Mouse (Mus musculus): ENCODE measurements around the gene Map3k4. TPM values are rescaled to one million over a fixed set of nuclear protein-coding genes. Genes with fewer than 3 reads are reported as not detected.
"Not testable (repeated sequence)": the region's sequence is repeated elsewhere in the genome, so short reads cannot be mapped to it uniquely, and the experiment has no call there.

The Map3k4 gene
- polyA plus RNA-seq, 1 experiment from 2014 or later, result 63.0 TPM

DNA sequence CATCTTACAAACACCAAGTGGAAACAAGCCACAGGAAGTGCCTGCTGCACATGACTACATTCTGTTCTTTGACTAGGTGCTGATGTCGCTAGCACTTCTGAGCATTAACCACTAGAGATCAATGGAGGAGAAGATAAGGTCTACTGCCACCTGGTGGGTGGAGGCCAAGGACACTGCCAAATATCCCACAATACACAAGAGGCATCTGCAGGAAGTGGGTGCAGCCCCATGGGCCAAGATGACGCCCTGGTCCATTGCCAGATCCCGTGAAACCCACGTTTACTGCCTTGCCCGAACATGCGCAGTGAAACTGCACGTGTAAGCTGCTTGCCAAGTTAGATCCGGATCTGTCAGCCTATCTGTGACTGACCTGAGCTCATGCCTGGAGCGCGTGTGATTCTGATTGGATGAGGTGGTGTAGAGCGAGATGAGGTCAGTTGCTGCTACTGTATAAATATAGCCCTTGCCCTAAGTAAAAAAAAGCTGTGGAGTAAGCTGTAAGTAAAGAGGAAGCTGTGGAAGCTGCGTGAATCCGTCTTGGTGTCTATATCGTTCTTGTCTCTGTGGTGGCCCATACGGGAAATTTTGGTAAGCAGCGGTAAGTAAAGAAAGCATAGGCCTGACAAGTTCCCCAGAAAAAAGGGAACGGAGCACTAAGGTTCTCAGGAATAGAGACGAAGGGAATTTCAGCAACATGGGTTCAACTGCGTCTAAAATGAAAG, 68.7 kb downstream of the Map3k4 start:
- Histone ChIP-seq H3K4me1 (replicated peaks) (no peaks in the 10 kb centered on the region), H3K27ac (no peak overlapping the region), H3K9me3 (peaks cover 13% of the 10 kb centered on the region), H3K36me3 (peaks cover 82% of the 10 kb centered on the region), H3K27me3 (no peaks in the 10 kb centered on the region), H3K4me2 (no peak overlapping the region), H3K4me3 (replicated peaks) (no peak overlapping the region), H3K9ac (replicated peaks) (no peak overlapping the region)
- ATAC-seq (ENCODE audit: insufficient number of reproducible peaks, insufficient read depth, low FRiP score, low TSS enrichment, low read depth), result no peak
- 95% methylated on average over 19 of the region's 19 CpGs for WGBS

- WGBS, result 86% methylated on average over 3 of the region's 3 CpGs
- peaks cover 86% of the 10 kb centered on the region for H3K36me3 ChIP-seq
Measured at GRCm38 (mm10) chr17:12240701-12241100, 77.9 kb downstream of the Map3k4 start.

DNA sequence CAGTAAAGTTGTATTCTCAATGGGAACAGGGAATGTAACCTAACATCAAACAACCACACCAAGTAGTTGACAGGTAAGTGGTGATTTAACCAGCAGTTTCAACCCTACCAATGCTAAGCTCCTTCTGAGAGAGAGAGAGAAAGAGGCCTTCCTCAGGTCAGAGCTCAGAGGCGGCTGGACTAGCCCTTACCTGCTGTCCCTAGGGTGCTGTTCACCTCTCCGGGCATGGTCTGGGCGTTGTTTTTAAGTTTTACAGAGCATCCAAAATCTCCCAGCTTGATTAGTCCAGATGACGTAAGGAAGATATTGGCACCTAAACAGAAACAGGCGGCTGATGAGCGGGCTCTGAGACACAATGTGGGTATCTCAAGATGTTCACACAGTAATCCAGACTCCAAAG, 85.9 kb downstream of the Map3k4 start:
- H3K9ac ChIP-seq (replicated peaks), result no peak overlapping the region
- H3K27ac ChIP-seq, result no peak overlapping the region
- no peak for ATAC-seq (ENCODE audit: insufficient number of reproducible peaks, insufficient read depth, low FRiP score, low TSS enrichment, low read depth)
- WGBS, result 86% methylated on average over 6 of the region's 6 CpGs
- no peaks in the 10 kb centered on the region for H3K4me1 ChIP-seq (replicated peaks)
- no peak overlapping the region for H3K4me3 ChIP-seq (replicated peaks)
- H3K4me2 ChIP-seq, result no peak overlapping the region
- H3K9me3 ChIP-seq, result no peaks in the 10 kb centered on the region
- H3K27me3 ChIP-seq, result no peaks in the 10 kb centered on the region
- peaks cover 95% of the 10 kb centered on the region for H3K36me3 ChIP-seq

More at GRCm38 (mm10) chr17:12240701-12241100, 77.9 kb downstream of the Map3k4 start:
- Histone ChIP-seq H3K4me3 (replicated peaks) (no peak overlapping the region), H3K4me1 (replicated peaks) (no peaks in the 10 kb centered on the region), H3K9ac (replicated peaks) (no peak overlapping the region), H3K27me3 (no peaks in the 10 kb centered on the region), H3K4me2 (no peak overlapping the region), H3K27ac (no peak overlapping the region), H3K9me3 (no peaks in the 10 kb centered on the region)
- no peak for ATAC-seq (ENCODE audit: insufficient number of reproducible peaks, insufficient read depth, low FRiP score, low TSS enrichment, low read depth)

DNA sequence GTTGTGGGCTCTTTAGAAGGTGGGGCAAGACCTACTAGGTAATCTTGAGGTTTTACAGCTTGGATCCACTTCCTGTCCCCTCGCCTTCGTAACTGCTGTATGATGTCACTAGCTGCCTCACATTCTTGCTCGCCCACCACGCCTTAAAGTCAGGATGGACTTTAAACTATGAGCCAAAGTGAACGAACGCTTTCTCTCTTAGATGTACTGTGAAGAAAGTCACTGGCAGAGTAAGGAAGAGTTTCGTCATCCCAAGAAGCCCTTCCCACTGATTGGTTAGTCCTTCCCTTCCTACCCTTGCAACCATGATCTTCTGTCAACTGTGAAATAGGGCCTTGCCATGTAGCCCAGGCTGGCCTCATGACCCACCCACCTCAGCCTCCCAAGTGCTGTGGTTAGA, 87.5 kb downstream of the Map3k4 start:
- H3K9ac ChIP-seq (replicated peaks), result no peak overlapping the region
- no peak overlapping the region for H3K4me2 ChIP-seq
- peaks cover 7% of the 10 kb centered on the region; the same call in 1 of the 2 replicates for H3K4me1 ChIP-seq (replicated peaks)
- no peak overlapping the region for H3K27ac ChIP-seq
- no peaks in the 10 kb centered on the region for H3K9me3 ChIP-seq
- 87% methylated on average over 7 of the region's 7 CpGs for WGBS
- H3K36me3 ChIP-seq, result peaks cover 91% of the 10 kb centered on the region
- H3K4me3 ChIP-seq (replicated peaks), result no peak overlapping the region
- ATAC-seq (ENCODE audit: insufficient number of reproducible peaks, insufficient read depth, low FRiP score, low TSS enrichment, low read depth), result no peak
- no peaks in the 10 kb centered on the region for H3K27me3 ChIP-seq

DNA sequence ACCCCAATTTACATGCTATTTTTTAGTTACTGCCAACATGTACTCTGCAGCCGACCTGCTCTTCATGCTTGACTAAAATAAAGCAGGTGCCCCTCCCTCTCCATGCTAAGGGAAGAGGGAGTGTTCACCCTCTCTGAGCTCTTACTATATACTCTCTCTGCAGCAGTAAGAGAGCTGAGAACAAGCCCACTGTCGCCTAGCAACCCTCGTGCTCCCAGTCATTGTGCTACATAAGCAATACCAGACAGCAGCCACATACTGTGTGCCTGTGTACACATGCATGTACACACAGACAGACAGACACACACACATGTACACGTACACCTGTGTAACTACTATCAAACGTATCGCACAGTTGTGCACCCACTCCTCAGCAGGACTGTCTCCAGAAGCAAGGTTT, 88.4 kb downstream of the Map3k4 start:
- no peaks in the 10 kb centered on the region for H3K9me3 ChIP-seq
- no peak overlapping the region for H3K4me3 ChIP-seq (replicated peaks)
- ATAC-seq (ENCODE audit: insufficient number of reproducible peaks, insufficient read depth, low FRiP score, low TSS enrichment, low read depth), result no peak
- no peak overlapping the region for H3K4me2 ChIP-seq
- peaks cover 82% of the 10 kb centered on the region for H3K36me3 ChIP-seq
- H3K9ac ChIP-seq (replicated peaks), result no peak overlapping the region
- H3K27ac ChIP-seq, result no peak overlapping the region
- WGBS, result 90% methylated on average over 6 of the region's 6 CpGs
- H3K4me1 ChIP-seq (replicated peaks), result peaks cover 8% of the 10 kb centered on the region; the same call in 1 of the 2 replicates
- H3K27me3 ChIP-seq, result no peaks in the 10 kb centered on the region

GRCm38 (mm10) chr17:12229756-12230155, 88.8 kb downstream of the Map3k4 start:
- WGBS, result 93% methylated on average over 9 of the region's 9 CpGs
- Histone ChIP-seq H3K27me3 (no peaks in the 10 kb centered on the region), H3K36me3 (peaks cover 78% of the 10 kb centered on the region), H3K9ac (replicated peaks) (no peak overlapping the region), H3K9me3 (no peaks in the 10 kb centered on the region), H3K4me2 (no peak overlapping the region), H3K27ac (no peak overlapping the region), H3K4me1 (replicated peaks) (peaks cover 8% of the 10 kb centered on the region; the same call in 1 of the 2 replicates), H3K4me3 (replicated peaks) (no peak overlapping the region)
- ATAC-seq (ENCODE audit: insufficient number of reproducible peaks, insufficient read depth, low FRiP score, low TSS enrichment, low read depth), result no peak

- ATAC-seq (ENCODE audit: insufficient number of reproducible peaks, insufficient read depth, low FRiP score, low TSS enrichment, low read depth), result no peak
- no peaks in the 10 kb centered on the region for H3K27me3 ChIP-seq
- 92% methylated on average over 7 of the region's 7 CpGs for WGBS
- no peak overlapping the region for H3K4me2 ChIP-seq
- no peaks in the 10 kb centered on the region for H3K9me3 ChIP-seq
- no peak overlapping the region for H3K27ac ChIP-seq
- H3K36me3 ChIP-seq, result peaks cover 73% of the 10 kb centered on the region
- H3K4me1 ChIP-seq (replicated peaks), result peaks cover 8% of the 10 kb centered on the region; the same call in 1 of the 2 replicates
- no peak overlapping the region for H3K9ac ChIP-seq (replicated peaks)
- H3K4me3 ChIP-seq (replicated peaks), result no peak overlapping the region
Measured at GRCm38 (mm10) chr17:12228471-12228870, 90.1 kb downstream of the Map3k4 start.

- no peak overlapping the region for H3K27ac ChIP-seq
- no peak overlapping the region for H3K4me3 ChIP-seq (replicated peaks)
- 93% methylated on average over 10 of the region's 10 CpGs for WGBS
- H3K4me2 ChIP-seq, result no peak overlapping the region
- ATAC-seq (ENCODE audit: insufficient number of reproducible peaks, insufficient read depth, low FRiP score, low TSS enrichment, low read depth), result no peak
- H3K27me3 ChIP-seq, result no peaks in the 10 kb centered on the region
- no peak overlapping the region for H3K9ac ChIP-seq (replicated peaks)
- peaks cover 8% of the 10 kb centered on the region; the same call in 1 of the 2 replicates for H3K4me1 ChIP-seq (replicated peaks)
- H3K36me3 ChIP-seq, result peaks cover 68% of the 10 kb centered on the region
- no peaks in the 10 kb centered on the region for H3K9me3 ChIP-seq
Measured at GRCm38 (mm10) chr17:12228001-12228400, 90.6 kb downstream of the Map3k4 start.

GRCm38 (mm10) chr17:12226551-12226950, 92.0 kb downstream of the Map3k4 start:
- peaks cover 8% of the 10 kb centered on the region; the same call in 1 of the 2 replicates for H3K4me1 ChIP-seq (replicated peaks)
- no peak for ATAC-seq (ENCODE audit: insufficient number of reproducible peaks, insufficient read depth, low FRiP score, low TSS enrichment, low read depth)
- no peaks in the 10 kb centered on the region for H3K9me3 ChIP-seq
- H3K36me3 ChIP-seq, result peaks cover 63% of the 10 kb centered on the region
- no peak overlapping the region for H3K4me3 ChIP-seq (replicated peaks)
- H3K9ac ChIP-seq (replicated peaks), result no peak overlapping the region
- WGBS, result 29% methylated on average over 12 of the region's 12 CpGs
- no peak overlapping the region for H3K4me2 ChIP-seq
- H3K27me3 ChIP-seq, result no peaks in the 10 kb centered on the region
- H3K27ac ChIP-seq, result no peak overlapping the region; the same call in 1 of the 2 replicates

- 42% methylated on average over 1 of the region's 1 CpGs for WGBS
- Histone ChIP-seq H3K9me3 (no peaks in the 10 kb centered on the region), H3K27me3 (no peaks in the 10 kb centered on the region), H3K9ac (replicated peaks) (no peak overlapping the region), H3K4me2 (no peak overlapping the region), H3K36me3 (peaks cover 63% of the 10 kb centered on the region), H3K4me1 (replicated peaks) (peaks cover 8% of the 10 kb centered on the region; the same call in 1 of the 2 replicates), H3K27ac (no peak overlapping the region), H3K4me3 (replicated peaks) (no peak overlapping the region)
- ATAC-seq (ENCODE audit: insufficient number of reproducible peaks, insufficient read depth, low FRiP score, low TSS enrichment, low read depth), result no peak
Measured at GRCm38 (mm10) chr17:12225227-12225626, 93.4 kb downstream of the Map3k4 start.

- H3K9me3 ChIP-seq; H3K4me3 ChIP-seq (replicated peaks); H3K27me3 ChIP-seq; H3K4me2 ChIP-seq; H3K9ac ChIP-seq (replicated peaks); H3K27ac ChIP-seq; ATAC-seq (ENCODE audit: insufficient number of reproducible peaks, insufficient read depth, low FRiP score, low TSS enrichment, low read depth); H3K4me1 ChIP-seq (replicated peaks): not testable (repeated sequence)
- peaks cover 63% of the 10 kb centered on the region for H3K36me3 ChIP-seq
- WGBS, result 88% methylated on average over 7 of the region's 7 CpGs
Measured at GRCm38 (mm10) chr17:12224551-12224950, 94.0 kb downstream of the Map3k4 start.

DNA sequence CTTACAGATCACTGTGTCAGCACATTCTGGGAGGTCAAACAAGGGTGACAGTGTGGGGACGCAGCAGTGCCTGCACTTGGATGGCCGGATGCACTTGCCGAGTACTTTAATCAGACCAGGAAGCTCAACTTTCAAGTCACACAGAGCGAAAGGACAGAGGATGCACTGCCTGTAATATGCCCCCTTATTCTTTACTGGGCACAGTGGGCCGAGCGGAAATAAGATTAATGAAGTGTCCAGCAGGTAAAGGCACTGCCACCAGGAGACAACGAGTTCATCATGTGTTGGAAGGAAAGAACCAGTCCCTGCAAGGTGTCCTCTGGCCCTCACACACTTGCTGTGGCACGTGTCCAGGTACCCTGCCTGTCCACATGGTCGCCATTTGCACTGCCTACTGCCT, 94.5 kb downstream of the Map3k4 start:
- Histone ChIP-seq H3K4me2 (no peak overlapping the region), H3K36me3 (peaks cover 63% of the 10 kb centered on the region), H3K9ac (replicated peaks) (no peak overlapping the region), H3K9me3 (no peaks in the 10 kb centered on the region), H3K27me3 (no peaks in the 10 kb centered on the region), H3K4me3 (replicated peaks) (no peak overlapping the region), H3K4me1 (replicated peaks) (peaks cover 8% of the 10 kb centered on the region; the same call in 1 of the 2 replicates), H3K27ac (no peak overlapping the region)
- ATAC-seq (ENCODE audit: insufficient number of reproducible peaks, insufficient read depth, low FRiP score, low TSS enrichment, low read depth), result no peak
- 84% methylated on average over 9 of the region's 9 CpGs for WGBS
